ENCODE assay signal across 16 mouse cellular contexts in genomic region chr2:166855771-166856170, GRCm38 (mm10).
"Had no signal": no experiment of that assay in that cellular context is flagged by ENCODE, and none has a peak within 500 bp of the region (broad histone marks: within the 10 kb centered on the region; RNA-seq: fewer than 3 reads in every experiment).

No protein-coding gene starts in this region.

- H3K4me2 ChIP-seq: neural tube, embryonic 13.5 days; neural tube, embryonic 15.5 days; stomach, embryonic 15.5 days had no signal

- H3K27ac ChIP-seq: neural tube, embryonic 13.5 days; neural tube, embryonic 15.5 days; stomach, embryonic 15.5 days; stomach, postnatal 0 days had no signal

- H3K9ac ChIP-seq: neural tube, embryonic 13.5 days; neural tube, embryonic 15.5 days; stomach, embryonic 15.5 days had no signal

- DNase-seq: retina, postnatal 1 day; right cerebral cortex, adult 18-20 months; right cerebral cortex, postnatal 14 days; right cerebral cortex, postnatal 25 days; right cerebral cortex, postnatal 4 days; spleen, adult 18-20 months; thymus, adult 18-20 months; thymus, adult 2 months; thymus, postnatal 14 days; thymus, postnatal 25 days; thymus, postnatal 36 days; thymus, postnatal 4 days had no signal

- H3K4me1 ChIP-seq: neural tube, embryonic 13.5 days; neural tube, embryonic 15.5 days; stomach, embryonic 15.5 days had no signal

- H3K4me3 ChIP-seq: neural tube, embryonic 13.5 days; neural tube, embryonic 15.5 days; stomach, embryonic 15.5 days had no signal

- H3K9me3 ChIP-seq: neural tube, embryonic 13.5 days; neural tube, embryonic 15.5 days; stomach, embryonic 15.5 days had no signal

- H3K27me3 ChIP-seq: neural tube, embryonic 13.5 days; neural tube, embryonic 15.5 days; stomach, embryonic 15.5 days had no signal
